ENCODE assay signal across 25 mouse cellular contexts in the genomic region with DNA sequence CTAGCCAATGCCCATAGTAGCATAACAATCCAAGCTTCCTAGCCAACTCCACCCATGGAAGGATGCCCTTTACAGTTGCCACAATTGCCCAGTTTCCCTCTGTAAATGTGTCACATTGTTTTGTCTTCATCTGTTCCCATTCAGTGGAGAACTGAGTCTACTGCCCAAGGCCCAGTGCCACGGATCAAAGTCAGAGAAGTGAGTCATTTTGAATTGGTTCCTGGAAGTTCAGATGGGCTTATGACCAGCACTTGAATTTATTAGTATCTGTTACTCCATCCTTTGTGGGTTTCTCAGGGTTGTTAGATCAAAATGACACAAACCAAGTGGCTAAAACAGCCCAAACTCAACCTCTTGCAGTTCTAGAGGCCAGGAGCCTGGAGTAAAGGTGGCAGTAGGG. TPM values are rescaled to one million over a fixed set of nuclear protein-coding genes. Genes with fewer than 3 reads are reported as not detected.
DNase-seq lines count a peak whose midpoint lies in the region; ATAC-seq and TF ChIP-seq lines count a peak whose summit lies in the region.
"Had no signal": no experiment of that assay in that cellular context is flagged by ENCODE, and none has a peak within 500 bp of the region (broad histone marks: within the 10 kb centered on the region; RNA-seq: fewer than 3 reads in every experiment).

No protein-coding gene starts in this region.

- CTCF ChIA-PET in Patski (lab: Charles Lee) = interaction anchor here (1.7 kb wide), 1 partner anchor 19 kb away, joined by 5 read pairs; no protein-coding TSS in a partner anchor

- H3K27me3 ChIP-seq in Patski = no peaks in the 10 kb centered on the region
- no peaks in the 10 kb centered on the region for H3K27me3 ChIP-seq in stomach, postnatal 0 days (ENCODE audit: control insufficient read depth, insufficient read depth, low read length)
- H3K27me3 ChIP-seq in forebrain, postnatal 0 days (ENCODE audit: insufficient read depth, low read length) = no peaks in the 10 kb centered on the region
- H3K27me3 ChIP-seq: CH12.LX; embryonic facial prominence, embryonic 13.5 days; embryonic facial prominence, embryonic 15.5 days; forebrain, embryonic 13.5 days; forebrain, embryonic 15.5 days had no signal

- H3K36me3 ChIP-seq in stomach, postnatal 0 days (ENCODE audit: control insufficient read depth, insufficient read depth, low read length) = no peaks in the 10 kb centered on the region
- H3K36me3 ChIP-seq in forebrain, postnatal 0 days (ENCODE audit: insufficient read depth) = no peaks in the 10 kb centered on the region
- H3K36me3 ChIP-seq: embryonic facial prominence, embryonic 13.5 days; embryonic facial prominence, embryonic 15.5 days; forebrain, embryonic 15.5 days; G1E had no signal

- in situ Hi-C loops in Patski (cut with MboI; ENCODE audit: low pct_unique_long_range_greater_than_20kb) = loop anchor here (25.0 kb wide), 1 partner anchor 1020 kb away; no protein-coding TSS in a partner anchor

- no peak overlapping the region for H3K4me2 ChIP-seq in stomach, postnatal 0 days (replicated peaks; ENCODE audit: low read depth)
- H3K4me2 ChIP-seq in forebrain, postnatal 0 days (ENCODE audit: low read depth) = no peak overlapping the region
- H3K4me2 ChIP-seq: embryonic facial prominence, embryonic 13.5 days; embryonic facial prominence, embryonic 15.5 days; forebrain, embryonic 13.5 days; forebrain, embryonic 15.5 days had no signal

- intact Hi-C loops in gastrocnemius, adult 2 months (cut with DNase I) = no loop called here

- no peaks in the 10 kb centered on the region for H3K4me1 ChIP-seq in stomach, postnatal 0 days (replicated peaks; ENCODE audit: control insufficient read depth, insufficient read depth)
- H3K4me1 ChIP-seq in forebrain, postnatal 0 days (ENCODE audit: insufficient read depth) = no peaks in the 10 kb centered on the region

- no peak for TF ChIP-seq EP300 in stomach, postnatal 0 days (optimal IDR thresholded peaks at IDR 0.05)

- H3K4me3 ChIP-seq in stomach, postnatal 0 days (ENCODE audit: low read depth, low read length) = no peak overlapping the region
- H3K4me3 ChIP-seq in forebrain, postnatal 0 days (ENCODE audit: low read depth, low read length) = no peak overlapping the region
- no peak overlapping the region for H3K4me3 ChIP-seq in gastrocnemius, adult 2 months
- H3K4me3 ChIP-seq: embryonic facial prominence, embryonic 13.5 days; embryonic facial prominence, embryonic 15.5 days; erythroblast, embryonic 14.5 days; forebrain, embryonic 13.5 days; forebrain, embryonic 15.5 days had no signal

- no peak overlapping the region for H3K27ac ChIP-seq in stomach, postnatal 0 days (replicated peaks)
- H3K27ac ChIP-seq in forebrain, postnatal 0 days (ENCODE audit: low read depth, low read length) = no peak overlapping the region
- H3K27ac ChIP-seq in gastrocnemius, adult 2 months = no peak overlapping the region
- H3K27ac ChIP-seq: embryonic facial prominence, embryonic 13.5 days; embryonic facial prominence, embryonic 15.5 days; forebrain, embryonic 13.5 days; forebrain, embryonic 15.5 days had no signal

- TF ChIP-seq CTCF in Patski (IDR thresholded peaks at IDR 0.05) = no peak
- no peak for TF ChIP-seq CTCF in stomach, postnatal 0 days (IDR thresholded peaks at IDR 0.05; ENCODE audit: low read depth)
- TF ChIP-seq CTCF in forebrain, postnatal 0 days (IDR thresholded peaks at IDR 0.05; ENCODE audit: low read depth) = no peak
- no peak for TF ChIP-seq CTCF in gastrocnemius, adult 2 months (IDR thresholded peaks at IDR 0.05)

- ATAC-seq in Patski = peak; percentile 28
- ATAC-seq in stomach, postnatal 0 days (ENCODE audit: low FRiP score, low TSS enrichment) = no peak
- ATAC-seq in forebrain, postnatal 0 days = no peak
- ATAC-seq: CD4-positive, CD25-positive, alpha-beta regulatory T cell, adult 4 months; forebrain, embryonic 13.5 days; forebrain, embryonic 15.5 days had no signal

- H3K9ac ChIP-seq in stomach, postnatal 0 days (ENCODE audit: low read length) = no peak overlapping the region
- no peak overlapping the region for H3K9ac ChIP-seq in forebrain, postnatal 0 days
- H3K9ac ChIP-seq: embryonic facial prominence, embryonic 13.5 days; embryonic facial prominence, embryonic 15.5 days; forebrain, embryonic 13.5 days; forebrain, embryonic 15.5 days had no signal

- no peaks in the 10 kb centered on the region for H3K9me3 ChIP-seq in stomach, postnatal 0 days (ENCODE audit: control insufficient read depth, low read length)
- H3K9me3 ChIP-seq in forebrain, postnatal 0 days (ENCODE audit: low read length) = no peaks in the 10 kb centered on the region
- H3K9me3 ChIP-seq: embryonic facial prominence, embryonic 13.5 days; embryonic facial prominence, embryonic 15.5 days; forebrain, embryonic 13.5 days; forebrain, embryonic 15.5 days; G1E had no signal

- POLR2A ChIA-PET in Patski (lab: Charles Lee) = no interaction called here

- 66% methylated on average over 1 of the region's 1 CpGs for whole genome bisulfite sequencing in stomach, postnatal 0 days
- WGBS in forebrain, postnatal 0 days = 72% methylated on average over 1 of the region's 1 CpGs

- peak; percentile 22 for DNase-seq in adrenal gland, adult 8-10 months
- no peak for DNase-seq in adrenal gland, adult 18-20 months (ENCODE audit: low spot score in 2 of 2)
- peak; percentile 86 for DNase-seq in Muller cell, postnatal 12 days (ENCODE audit: inconsistent ontology term)
- no peak for DNase-seq in Patski (ENCODE audit: low read depth, low spot score)
- DNase-seq in stomach, postnatal 0 days (ENCODE audit: low spot score) = peak; percentile 2
- no peak for DNase-seq in forebrain, postnatal 0 days
- DNase-seq in gastrocnemius, adult 2 months = no peak
- DNase-seq in right cerebral cortex, postnatal 10 days (ENCODE audit: low spot score in 2 of 2) = no peak
- DNase-seq: adrenal gland, postnatal 14 days; B cell, adult 2 months; cerebellum, adult 11 months; cerebellum, adult 18-20 months; cerebellum, adult 8-10 months; cerebellum, adult 9-11 months; cerebellum, postnatal 14 days; cerebellum, postnatal 36 days; embryo, embryonic 11 days had no signal

RNA-seq across cellular contexts. Expression of a gene that starts 5.3 kb away (rescaled TPM):
- total RNA-seq in adrenal gland, adult 8-10 months (2022) = 1 to 10 TPM; 1.2 to 1.9 (median 1.5) TPM
- total RNA-seq in adrenal gland, adult 18-20 months (2021) = under 1 TPM; 0.40 to 0.51 TPM
- not detected for polyA plus RNA-seq in Patski (2021)
- polyA plus RNA-seq in stomach, postnatal 0 days (2015; fragmentation: Nextera tagmentation; extraction: Ambion mirVana) = 0.30 and 0.35 TPM in 2 replicates
- total RNA-seq in forebrain, postnatal 0 days (2014; rRNA removed) = 12.0 and 13.7 TPM in 2 replicates
- 1.6 and 2.2 TPM in 2 replicates for polyA plus RNA-seq in forebrain, postnatal 0 days (2015; fragmentation: Nextera tagmentation; extraction: Ambion mirVana)
- total RNA-seq in gastrocnemius, adult 2 months (2021) = not detected
- polyA plus RNA-seq: G1E had no signal

Comparison
In these comparisons a context has a peak if more than half of its experiments do, and no peak if none do; other contexts are left out.
1. DNase-seq: peak in adrenal gland, adult 8-10 months (single experiment), Muller cell, postnatal 12 days (single experiment) and stomach, postnatal 0 days (single experiment); none in adrenal gland, adult 18-20 months (0 of 2), Patski (single experiment), forebrain, postnatal 0 days (single experiment), gastrocnemius, adult 2 months (single experiment) and right cerebral cortex, postnatal 10 days (0 of 2).